Mouse (Mus musculus): ENCODE data around the gene Ccdc57.
"Not testable (repeated sequence)": the region's sequence is repeated elsewhere in the genome, so short reads cannot be mapped to it uniquely, and the experiment has no call there.

Gene Ccdc57

GRCm38 (mm10) chr11:120819556-120819955 is 113.1 kb downstream of the Ccdc57 start:
- DNase-seq, result peak; percentile 60 to 75

GRCm38 (mm10) chr11:120818251-120818650 is 114.4 kb downstream of the Ccdc57 start:
- DNase-seq, result no peak

- DNase-seq, result no peak
These were observed 115.3 kb downstream of the Ccdc57 start for GRCm38 (mm10) chr11:120817358-120817757.

GRCm38 (mm10) chr11:120812068-120812467 is 120.6 kb downstream of the Ccdc57 start:
- no peak for DNase-seq

GRCm38 (mm10) chr11:120808010-120808409 is 124.7 kb downstream of the Ccdc57 start:
- no peak for DNase-seq

- DNase-seq, result no peak
These were observed 127.0 kb downstream of the Ccdc57 start for GRCm38 (mm10) chr11:120805375-120806298.

- DNase-seq, result no peak
These were observed 127.9 kb downstream of the Ccdc57 start for GRCm38 (mm10) chr11:120804769-120805168.

- DNase-seq, result no peak
These were observed 128.4 kb downstream of the Ccdc57 start for GRCm38 (mm10) chr11:120804274-120804673.

GRCm38 (mm10) chr11:120800061-120800904 is 132.4 kb downstream of the Ccdc57 start:
- peak; percentile 93 to 96 for DNase-seq

GRCm38 (mm10) chr11:120799316-120799890 is 133.3 kb downstream of the Ccdc57 start:
- DNase-seq, result no peak

GRCm38 (mm10) chr11:120798244-120798643 is 134.4 kb downstream of the Ccdc57 start:
- DNase-seq, result no peak

- no peak for DNase-seq
These were observed 136.1 kb downstream of the Ccdc57 start for GRCm38 (mm10) chr11:120796614-120796946.

- peak; percentile 99 for DNase-seq
These were observed 136.7 kb downstream of the Ccdc57 start, which contains the start of gene Dus1l for GRCm38 (mm10) chr11:120795756-120796613. Gene Dus1l (minus strand): TSS chr11:120796403.

- no peak for DNase-seq
These were observed 140.0 kb downstream of the Ccdc57 start for GRCm38 (mm10) chr11:120792652-120793051.

- DNase-seq, result no peak
These were observed 142.9 kb downstream of the Ccdc57 start for GRCm38 (mm10) chr11:120789810-120790209.

GRCm38 (mm10) chr11:120789355-120789754 is 143.3 kb downstream of the Ccdc57 start:
- no peak for DNase-seq

- DNase-seq, result not testable (repeated sequence)
These were observed 144.2 kb downstream of the Ccdc57 start for GRCm38 (mm10) chr11:120788460-120788859.

- no peak for DNase-seq
These were observed 147.5 kb downstream of the Ccdc57 start for GRCm38 (mm10) chr11:120785145-120785544.

- peak; percentile 87 to 88 for DNase-seq
These were observed 148.4 kb downstream of the Ccdc57 start, which contains the start of the genes Rfng and Gps1 for GRCm38 (mm10) chr11:120784064-120784791. Gene Rfng (minus strand): TSS chr11:120784207. Gene Gps1 (plus strand): TSS chr11:120784272.

GRCm38 (mm10) chr11:120783426-120784063 is 149.1 kb downstream of the Ccdc57 start:
- peak in 1 of 2 experiments; percentile 58 for DNase-seq

- DNase-seq, result not testable (repeated sequence)
These were observed 151.3 kb downstream of the Ccdc57 start for GRCm38 (mm10) chr11:120781361-120781760.

All from cerebellum, postnatal 14 days (tissue).